Mouse (Mus musculus) T-helper 2 cell (primary cell): ENCODE measurements around the gene Cldn24.
"Not testable (repeated sequence)": the region's sequence is repeated elsewhere in the genome, so short reads cannot be mapped to it uniquely, and the experiment has no call there.

Source experiments
- in situ Hi-C: fragments of 300-600 bp; cut with MboI, MseI; formaldehyde crosslinking; loops from one replicate; pipeline ENCODE4 v1.15.1; 2025; ENCODE audit warnings: high pct_unique_total_duplicates

The Cldn24 gene

DNA sequence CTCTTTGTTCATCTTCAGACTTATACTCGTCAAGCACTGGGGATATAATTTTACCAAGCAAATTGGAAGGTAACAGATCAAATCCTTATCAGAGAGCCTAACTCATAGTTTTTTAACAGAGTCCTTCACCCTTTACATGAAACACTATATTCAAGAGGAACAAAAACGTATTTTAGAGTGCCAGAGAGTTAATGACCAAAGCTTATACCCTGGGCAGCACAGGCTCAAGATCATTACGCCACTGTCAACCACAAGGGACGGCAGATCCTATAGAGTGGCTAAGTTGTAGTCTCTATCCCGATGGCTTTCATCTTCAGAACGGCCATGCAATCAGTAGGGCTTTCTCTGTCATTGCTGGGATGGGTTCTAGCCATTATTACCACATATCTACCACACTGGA lies at the start of gene Cldn24:
TSS of gene Cldn24 (plus strand) at position 301 of the 400 bp plus-strand sequence.
- in situ Hi-C loops = no loop called here

DNA sequence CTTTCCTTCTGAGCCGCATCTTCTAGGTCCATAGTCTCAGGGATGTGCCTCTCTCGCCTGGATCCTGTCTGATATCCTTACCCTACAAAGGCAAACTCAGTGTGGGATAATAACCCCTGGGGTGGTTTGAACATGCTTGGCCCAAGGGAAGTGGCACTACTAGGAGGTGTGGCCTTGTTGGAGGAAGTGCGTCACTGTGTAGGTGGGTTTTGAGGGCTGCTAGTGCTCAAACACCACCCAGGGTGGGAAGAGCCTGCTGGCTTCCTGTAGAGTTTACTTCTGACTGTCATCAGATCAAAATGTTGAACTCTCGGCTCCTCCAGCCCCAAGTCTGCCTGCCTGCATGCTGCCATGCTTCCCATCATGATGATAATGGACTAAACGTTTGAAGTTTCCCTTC lies 49.0 kb upstream of the Cldn24 start:
- in situ Hi-C loops = no loop called here

DNA sequence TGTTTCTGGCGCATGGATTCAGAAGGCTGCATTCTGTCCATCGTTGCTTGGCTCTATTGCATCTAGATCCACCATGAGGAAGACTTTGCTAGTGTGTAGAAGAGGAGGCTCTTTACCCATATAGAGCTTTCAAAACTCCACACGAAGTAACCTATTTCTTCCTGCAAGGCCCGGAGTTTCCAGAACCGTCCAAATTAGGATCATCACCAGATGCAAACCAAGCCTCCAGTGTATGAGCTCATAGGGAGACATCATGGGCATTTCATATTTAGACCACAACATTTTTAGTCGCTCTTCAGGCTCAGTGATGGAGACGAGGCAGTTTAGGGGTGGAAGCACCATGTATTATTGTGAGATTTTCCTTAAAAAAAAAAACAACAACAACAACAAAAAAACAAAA lies 44.5 kb upstream of the Cldn24 start:
- in situ Hi-C loops = no loop called here

DNA sequence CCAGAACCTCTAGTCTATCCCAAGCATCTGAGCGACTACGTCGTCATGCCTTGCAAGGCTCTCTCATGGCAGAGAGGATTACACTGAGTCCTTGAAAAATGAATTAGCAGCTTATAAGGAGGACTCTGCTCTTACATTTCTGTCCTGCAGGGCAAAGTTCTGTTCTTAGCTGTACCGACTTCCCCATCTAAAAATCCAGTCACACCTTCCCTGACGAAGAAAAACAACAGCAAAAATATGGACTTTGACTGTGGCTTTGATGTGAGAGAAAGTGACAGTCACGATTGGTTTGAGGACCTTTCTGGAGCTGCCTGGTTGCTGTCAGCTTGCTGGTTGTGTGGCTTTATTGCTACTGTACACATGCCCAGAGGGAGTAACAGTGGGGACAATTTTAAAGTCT lies 42.4 kb upstream of the Cldn24 start:
- in situ Hi-C loops = no loop called here

DNA sequence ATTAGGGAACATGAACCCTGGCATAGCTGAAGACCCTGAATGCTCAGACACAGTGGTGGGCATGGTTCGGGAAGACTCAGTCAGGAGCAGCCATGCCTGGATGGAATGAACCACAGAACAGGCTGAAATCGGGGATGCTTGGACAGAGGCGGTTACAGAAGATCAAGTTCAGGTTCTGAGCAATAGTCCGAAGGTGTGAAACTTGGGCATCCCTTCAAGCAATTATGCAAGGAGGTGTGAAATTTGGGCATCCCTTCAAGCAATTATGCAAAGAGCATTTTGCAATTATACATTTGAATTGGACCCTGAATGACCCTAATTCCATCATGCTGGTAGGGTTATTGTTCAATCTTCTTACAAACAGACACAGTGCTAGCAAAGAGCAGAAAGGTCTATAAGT lies 40.1 kb upstream of the Cldn24 start:
- in situ Hi-C loops = no loop called here

DNA sequence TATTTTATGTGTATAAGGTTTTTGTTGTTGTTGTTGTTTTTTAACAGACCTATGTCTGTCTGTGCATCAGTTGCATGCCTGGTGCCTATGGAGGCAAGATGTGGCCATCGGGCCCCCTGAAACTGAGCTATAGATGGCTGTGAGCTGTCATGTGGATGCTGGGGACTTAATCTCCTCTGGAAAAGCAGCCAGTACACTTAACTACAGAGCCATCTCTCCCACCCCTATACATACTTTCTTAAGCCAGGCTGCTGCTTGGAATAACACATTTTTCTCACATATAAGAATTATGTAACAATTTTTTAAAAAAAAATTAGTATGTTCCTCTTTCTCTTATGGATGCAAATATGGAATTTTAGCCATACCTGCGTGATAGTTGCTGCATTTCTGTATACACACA lies 38.4 kb upstream of the Cldn24 start:
- in situ Hi-C loops = no loop called here

DNA sequence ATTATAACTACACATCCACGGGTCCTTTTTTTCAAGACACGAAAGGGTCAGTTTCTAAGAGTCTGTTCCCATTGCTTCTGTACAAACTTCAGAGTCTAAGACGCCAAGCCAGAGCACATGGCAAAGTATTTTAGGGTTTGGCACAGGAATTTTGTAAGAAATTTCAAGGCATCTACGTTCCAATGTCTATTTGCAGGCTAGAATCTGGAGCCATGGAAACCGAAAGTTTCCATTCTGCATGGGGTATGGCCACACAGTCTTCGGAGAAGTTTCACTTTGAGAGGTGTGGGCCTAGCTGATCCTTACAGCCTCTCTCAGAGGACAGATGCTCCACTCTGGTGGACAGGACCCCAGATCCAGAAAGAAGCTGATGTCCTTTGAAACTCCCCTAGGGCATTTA lies 38.0 kb upstream of the Cldn24 start:
- in situ Hi-C loops = no loop called here

DNA sequence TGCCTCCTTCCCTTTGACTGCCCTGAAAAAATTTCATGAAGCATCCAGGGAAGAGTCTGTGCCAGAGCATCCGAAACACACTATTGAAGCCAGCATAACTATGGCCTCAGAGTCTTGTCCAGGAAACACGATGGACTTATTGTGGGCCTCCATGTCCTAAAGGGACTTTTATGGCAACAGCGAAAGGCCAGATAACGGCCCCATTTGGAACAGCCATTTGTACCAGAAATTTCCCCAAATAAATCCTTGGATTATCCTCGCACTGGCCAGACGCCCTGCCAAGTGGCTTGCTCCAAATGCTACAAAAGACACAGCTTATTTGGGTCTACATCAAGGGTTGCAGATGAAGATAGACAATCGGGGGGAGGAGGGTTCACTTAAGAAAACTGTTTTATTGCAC lies 37.5 kb upstream of the Cldn24 start:
- in situ Hi-C loops = no loop called here

DNA sequence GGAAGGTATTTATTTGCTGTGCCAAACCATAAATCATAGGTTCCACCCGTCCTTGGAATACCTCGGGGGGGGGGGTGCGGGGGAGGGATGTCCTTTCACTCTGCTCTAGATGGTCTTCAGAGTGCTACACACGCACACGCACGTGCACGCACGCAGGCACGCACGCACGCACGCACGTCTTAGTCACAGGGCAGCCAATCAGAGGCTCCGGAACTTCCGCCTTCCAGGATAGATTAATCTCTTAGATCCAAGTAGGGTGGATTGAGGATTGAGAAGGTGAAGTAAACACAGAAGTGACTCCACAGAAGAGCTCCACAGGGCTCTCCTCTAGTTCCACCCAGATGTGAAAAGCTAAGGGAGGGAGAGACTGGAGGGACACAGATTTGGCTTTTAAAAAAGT lies 35.6 kb upstream of the Cldn24 start:
- in situ Hi-C loops = no loop called here

DNA sequence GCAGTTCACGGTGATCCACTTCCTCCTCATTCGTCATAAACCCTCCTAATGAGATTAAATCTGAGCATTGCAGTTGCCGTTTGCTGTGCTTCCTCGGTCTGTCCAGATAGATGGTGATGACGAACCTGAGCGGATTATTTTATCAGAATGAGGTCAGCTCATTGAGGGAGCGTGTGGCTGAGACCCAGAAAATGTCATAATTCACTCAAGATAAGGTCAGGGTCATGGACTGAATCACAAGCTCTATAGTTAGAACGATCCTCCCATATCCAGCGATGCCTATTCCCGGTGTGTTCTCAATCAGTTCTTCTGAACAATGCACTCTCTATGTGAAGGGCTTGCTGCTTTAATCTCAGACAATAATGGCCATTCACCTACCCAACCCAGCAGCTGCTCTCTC lies 34.2 kb upstream of the Cldn24 start:
- in situ Hi-C loops = no loop called here

DNA sequence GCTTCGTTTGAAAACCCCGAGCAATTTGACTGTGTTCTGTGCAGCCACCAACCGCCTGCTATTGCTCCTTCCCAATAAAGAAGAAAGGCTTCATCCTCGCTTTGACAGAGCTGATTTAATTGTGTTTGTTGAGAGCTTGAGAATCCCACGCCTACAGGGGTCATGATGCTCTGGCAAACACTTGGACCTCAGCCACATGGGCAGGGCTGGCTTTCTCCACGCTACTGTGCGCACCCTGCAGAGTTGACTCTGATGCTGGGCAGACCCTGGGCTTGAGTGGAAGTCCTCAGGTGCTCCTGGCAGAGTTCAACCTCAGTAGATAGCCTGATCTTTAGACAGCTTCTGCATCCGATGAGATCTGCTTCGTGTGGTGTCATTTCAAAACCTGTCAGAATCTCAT lies 30.0 kb upstream of the Cldn24 start:
- in situ Hi-C loops = no loop called here

DNA sequence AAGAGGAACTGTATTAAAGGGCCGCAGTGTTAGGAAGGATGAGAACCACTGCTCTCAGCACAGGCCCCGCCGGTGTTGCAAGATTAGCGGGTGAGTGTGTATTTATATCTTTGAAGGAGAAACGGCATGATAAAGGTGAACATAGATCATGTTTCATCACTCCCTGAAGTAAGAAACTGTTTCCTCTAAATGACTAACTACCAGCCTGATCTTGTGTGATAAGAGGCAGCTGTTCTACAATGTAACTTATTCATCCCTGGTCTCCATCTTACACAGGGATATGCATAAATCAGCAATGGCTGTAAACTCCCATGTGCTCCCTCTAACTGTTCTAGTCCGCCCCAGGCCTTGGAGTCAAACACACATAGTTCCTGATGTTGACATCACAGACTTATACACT lies 22.5 kb upstream of the Cldn24 start:
- in situ Hi-C loops = no loop called here

DNA sequence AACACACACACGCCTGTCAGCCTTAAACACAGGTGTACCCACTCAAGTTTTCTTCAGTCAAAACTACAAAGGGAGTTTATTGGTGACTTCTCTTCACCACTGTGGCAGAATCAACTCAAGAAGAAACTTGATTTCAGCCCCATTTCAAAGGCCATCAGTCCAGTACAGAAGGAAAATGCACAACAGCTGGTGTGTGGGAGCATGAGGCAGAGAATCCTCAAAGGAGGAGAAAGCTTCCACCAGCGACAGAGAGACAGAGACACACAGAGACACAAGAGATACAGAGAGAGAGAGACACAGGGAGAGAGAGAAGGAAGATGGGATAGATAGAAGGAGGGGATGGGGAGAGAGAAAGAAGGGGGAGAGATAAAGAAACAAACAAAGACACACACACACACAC lies 19.6 kb upstream of the Cldn24 start:
- in situ Hi-C loops = no loop called here

DNA sequence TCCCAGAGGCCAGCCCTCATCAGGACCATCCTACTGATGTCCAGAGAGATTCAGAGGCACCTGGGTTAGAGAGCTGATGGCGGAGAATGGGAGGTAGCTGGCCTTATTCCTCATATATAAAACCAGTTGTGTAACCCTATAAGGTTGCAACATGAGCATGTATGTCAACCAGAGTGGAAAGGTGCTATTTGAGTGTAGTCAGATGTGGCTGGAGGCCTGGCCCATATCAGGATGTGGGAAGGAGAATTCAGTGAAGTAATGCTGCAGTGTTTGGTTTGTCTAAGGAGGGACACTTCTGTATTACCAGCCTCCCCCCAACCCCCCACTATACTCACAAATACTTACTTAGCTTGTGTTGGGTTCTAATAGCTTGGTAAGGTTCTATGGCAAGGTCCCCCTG lies 17.7 kb upstream of the Cldn24 start:
- in situ Hi-C loops = no loop called here

DNA sequence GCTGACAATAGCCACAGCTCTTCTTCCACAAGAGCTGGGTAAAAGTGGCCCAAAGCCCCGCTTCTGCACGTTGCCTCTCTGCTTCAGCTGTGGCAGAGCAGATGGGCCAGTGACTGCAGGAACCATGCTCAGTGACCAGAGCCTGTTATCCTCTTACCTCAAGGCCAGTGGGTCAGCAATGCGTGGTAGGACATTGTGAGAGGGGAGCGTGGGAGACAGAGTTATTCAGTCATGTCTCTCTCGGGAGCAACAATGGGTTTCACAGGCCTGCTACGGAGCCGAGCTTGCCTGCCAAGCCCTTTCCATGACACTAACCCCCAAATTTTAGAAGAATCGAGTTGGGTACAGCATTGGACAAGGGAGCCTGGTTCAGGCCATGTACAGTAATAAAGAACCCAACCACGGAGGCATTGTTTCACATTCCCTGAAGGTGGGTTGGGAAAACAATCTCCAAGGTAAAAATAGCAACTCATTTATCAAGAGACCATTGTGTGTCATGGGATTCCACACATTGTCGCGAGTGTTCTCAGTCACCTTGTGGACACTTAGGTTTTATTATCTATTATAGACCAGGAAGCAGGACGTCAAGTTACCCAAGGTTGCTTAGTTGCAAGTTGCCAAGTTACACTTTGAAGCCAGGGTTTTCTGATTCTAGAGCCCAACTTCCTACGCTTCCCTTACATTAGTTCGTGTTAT lies 11.8 kb upstream of the Cldn24 start:
- in situ Hi-C loops = no loop called here

DNA sequence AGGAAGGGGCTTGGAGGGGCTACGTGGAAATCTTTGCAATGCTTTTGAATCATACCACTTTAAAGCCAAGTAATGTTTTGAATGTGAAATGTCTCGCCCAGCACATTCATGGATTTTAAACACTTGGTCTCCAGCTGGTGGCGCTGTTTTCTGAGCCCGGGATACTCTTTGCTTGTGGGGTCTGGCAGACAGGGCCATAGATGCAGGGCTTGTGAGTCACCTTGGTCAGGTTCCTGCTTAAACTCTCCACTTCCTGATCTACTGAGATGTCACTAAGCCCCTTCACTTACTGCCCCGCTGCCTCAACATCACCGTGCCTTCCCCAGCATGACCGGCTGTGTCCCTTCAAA lies 11.3 kb upstream of the Cldn24 start:
- in situ Hi-C loops = no loop called here

DNA sequence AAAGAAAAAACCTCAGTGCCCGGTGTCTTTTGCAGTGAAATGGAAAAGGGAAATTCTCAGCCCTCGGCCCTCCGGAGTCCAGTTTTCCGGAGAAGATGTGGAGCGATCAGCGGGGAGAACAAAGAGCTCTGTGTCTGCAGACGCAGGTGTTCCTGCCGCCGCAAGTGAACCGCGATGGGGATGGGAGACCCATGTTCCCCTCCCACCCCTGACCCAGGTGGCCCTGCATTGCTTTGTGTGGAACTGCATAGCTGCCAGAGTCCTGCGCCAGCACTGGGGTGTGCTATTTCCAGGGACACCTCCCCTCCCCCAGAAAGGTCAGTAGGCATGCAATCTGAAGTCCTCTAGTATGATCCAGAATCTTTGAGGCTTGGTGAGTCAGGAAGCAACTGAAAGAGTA lies 10.7 kb upstream of the Cldn24 start:
- in situ Hi-C loops = no loop called here

DNA sequence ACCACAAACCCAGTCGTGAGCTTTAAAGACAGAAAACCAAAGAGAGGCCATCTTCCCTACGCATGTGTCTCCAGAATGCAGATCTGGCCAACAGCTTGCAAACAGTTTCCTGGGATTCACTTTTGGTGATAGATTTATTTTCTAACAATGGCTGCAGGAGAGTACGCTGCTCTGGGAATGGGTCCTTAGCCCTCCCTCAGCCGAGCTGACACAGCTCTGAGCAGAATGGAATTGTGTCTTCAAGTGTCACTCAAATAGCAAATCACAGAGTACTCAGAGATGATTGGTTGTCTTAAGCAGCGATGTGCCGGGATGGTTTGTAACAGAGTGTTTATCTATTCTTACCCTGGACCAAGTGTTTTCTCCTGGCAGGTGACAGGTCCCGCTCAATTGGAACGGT lies 2.9 kb upstream of the Cldn24 start:
- in situ Hi-C loops = no loop called here

DNA sequence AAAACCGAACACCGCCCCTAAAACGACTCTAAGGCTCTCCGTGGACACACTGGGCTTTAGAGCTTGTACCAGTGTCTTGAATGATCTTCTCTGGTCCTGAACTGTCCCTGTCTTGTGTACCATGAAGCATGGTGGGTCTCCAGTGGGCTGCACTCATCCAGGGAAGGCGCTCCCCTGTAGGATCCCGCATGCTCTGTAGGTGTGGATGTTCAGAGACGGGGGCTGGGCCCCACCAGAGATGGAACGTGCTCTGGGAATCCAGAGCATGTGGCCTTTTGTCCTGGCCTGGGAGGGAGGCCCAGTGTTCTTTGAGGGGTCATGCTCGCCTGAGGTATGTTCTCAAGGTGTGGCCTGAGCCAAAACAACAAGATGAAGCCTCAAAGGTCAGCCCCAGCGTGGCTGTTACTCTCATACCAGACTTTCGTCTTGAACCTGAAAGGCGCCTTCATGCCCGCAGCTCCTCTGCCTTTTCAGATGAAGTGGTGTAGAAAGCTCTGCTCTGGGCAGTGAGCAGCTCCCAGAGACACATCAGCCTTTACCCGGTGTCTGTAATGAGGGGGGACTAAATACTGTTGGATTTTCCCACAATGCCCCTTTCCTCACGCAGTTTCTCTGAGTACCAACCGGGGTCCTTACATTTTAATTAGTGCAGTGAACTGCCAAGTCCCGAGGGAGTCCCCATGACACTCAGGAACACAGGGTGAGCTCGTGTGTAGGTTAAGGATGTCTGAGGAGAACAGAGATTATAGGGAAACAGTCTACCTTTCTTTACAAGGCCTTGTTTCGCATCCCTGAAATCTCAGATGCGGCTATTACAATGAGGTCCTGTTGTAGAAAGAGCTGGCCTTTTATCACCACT lies 800 bp upstream of the Cldn24 start:
- in situ Hi-C loops = no loop called here

DNA sequence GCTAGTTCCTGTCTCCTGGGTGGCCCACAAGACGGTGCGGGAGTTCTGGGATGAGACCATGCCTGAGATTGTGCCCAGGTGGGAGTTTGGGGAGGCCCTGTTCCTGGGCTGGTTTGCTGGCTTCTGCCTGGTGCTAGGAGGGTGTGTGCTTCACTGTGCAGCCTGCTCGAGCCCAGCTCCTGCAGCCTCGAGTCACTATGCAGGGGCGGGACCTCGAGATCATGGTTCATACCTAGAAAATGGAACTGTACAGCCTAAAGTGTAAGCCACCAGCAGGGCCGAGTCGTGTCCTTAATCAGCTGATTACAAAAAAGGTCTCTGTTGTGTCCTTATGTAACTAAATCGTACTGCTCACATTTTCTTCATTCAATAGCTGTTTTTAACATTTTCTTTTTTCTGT lies 598 bp downstream of the Cldn24 start:
- in situ Hi-C loops = not testable (repeated sequence)

DNA sequence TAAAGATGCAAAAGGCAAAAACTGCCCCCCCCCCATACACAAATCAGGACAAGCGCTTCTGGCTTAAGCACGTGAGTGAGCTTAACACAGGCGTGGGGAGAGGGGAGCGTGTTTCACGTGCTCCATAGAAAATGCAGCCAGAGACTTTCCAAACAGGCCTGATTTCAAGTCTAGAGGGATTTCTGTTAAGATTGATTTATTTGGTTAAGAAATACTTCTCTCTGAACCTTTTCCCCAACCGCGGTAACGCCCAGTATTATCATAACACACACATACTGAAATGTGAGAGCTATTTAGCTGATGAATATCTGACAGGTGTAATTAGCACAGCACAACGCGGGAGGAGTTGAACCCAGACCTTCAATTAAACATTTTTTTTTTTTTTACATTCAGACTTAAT lies 1.8 kb downstream of the Cldn24 start:
- in situ Hi-C loops = no loop called here

DNA sequence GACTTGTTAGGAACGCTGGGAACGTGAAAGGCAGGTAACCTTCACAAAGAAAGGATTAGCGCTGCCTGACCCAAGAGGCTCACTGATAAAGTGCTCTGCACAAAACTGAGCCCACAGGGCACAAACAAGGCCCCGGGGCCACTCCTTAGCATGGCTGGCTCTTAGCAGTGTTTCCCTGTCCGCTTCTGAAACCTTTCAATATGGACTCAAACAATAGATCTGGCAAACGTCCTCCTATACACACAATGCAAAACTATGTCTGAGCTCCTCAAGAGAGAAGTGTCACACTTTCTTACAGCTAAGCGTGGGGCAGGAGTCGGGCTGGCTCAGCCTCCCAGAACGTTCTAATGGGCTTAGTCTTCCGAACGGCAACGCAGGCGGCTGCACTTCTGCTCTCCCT lies 2.2 kb downstream of the Cldn24 start, which contains the start of gene Cldn22:
TSS of gene Cldn22 (plus strand) at position 301 of the 400 bp plus-strand sequence.
- in situ Hi-C loops = no loop called here

DNA sequence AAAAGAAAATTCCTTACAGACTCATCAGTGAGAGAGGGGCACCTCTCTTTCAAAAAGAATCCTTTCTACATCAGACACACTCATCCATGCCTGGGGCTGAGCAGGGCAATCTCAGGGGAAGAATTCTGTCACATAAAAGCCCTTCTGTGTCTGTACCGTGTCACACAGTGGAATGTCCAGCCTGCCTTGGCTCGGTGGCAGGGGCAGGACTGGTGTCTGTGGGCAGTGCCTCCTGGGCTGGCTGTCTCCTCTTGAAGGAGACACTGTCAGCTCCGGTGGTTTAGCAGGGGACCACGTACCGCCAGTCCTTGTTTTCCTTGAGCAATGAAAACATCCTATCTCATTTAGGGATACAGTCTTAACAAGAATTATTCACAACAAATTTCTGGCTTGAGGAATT lies 3.7 kb downstream of the Cldn24 start:
- in situ Hi-C loops = no loop called here
